In genomic region chr19:24797606-24798005, GRCm38 (mm10) we compare ENCODE assay signal across 11 mouse cellular contexts.
A peak's percentile ranks its signal among the peaks of the same experiment; 100 is the strongest.
DNase-seq lines count a peak whose midpoint lies in the region; ATAC-seq lines count a peak whose summit lies in the region.
"Had no signal": no experiment of that assay in that cellular context is flagged by ENCODE, and none has a peak within 500 bp of the region (broad histone marks: within the 10 kb centered on the region; RNA-seq: fewer than 3 reads in every experiment).

No protein-coding gene starts in this region.

- no peaks in the 10 kb centered on the region for H3K27me3 ChIP-seq in heart, embryonic 15.5 days
- no peaks in the 10 kb centered on the region for H3K27me3 ChIP-seq in stomach, embryonic 16.5 days (ENCODE audit: control insufficient read depth, insufficient read depth, low read length)
- H3K27me3 ChIP-seq: hindbrain, embryonic 15.5 days had no signal

- H3K27ac ChIP-seq in heart, embryonic 15.5 days, result peak overlapping the region; percentile 47
- peak overlapping the region; percentile 56 for H3K27ac ChIP-seq in stomach, embryonic 16.5 days (ENCODE audit: low read length)
- H3K27ac ChIP-seq: hindbrain, embryonic 15.5 days; liver, embryonic 14.5 days; neural tube, embryonic 13.5 days had no signal

- peak; percentile 64 for ATAC-seq in heart, embryonic 15.5 days (replicated peaks; ENCODE audit: insufficient number of reproducible peaks, insufficient read depth, low FRiP score, low read depth)
- ATAC-seq in stomach, embryonic 16.5 days (ENCODE audit: insufficient read depth, low FRiP score), result peak; percentile 49; the same call in 1 of the 2 replicates
- no peak for ATAC-seq in erythroid progenitor cell, adult 5-6 weeks (replicated peaks; ENCODE audit: low FRiP score, poor library complexity, severe bottlenecking)

- H3K9me3 ChIP-seq in heart, embryonic 15.5 days (replicated peaks), result no peaks in the 10 kb centered on the region
- H3K9me3 ChIP-seq in stomach, embryonic 16.5 days (replicated peaks; ENCODE audit: control insufficient read depth, low read length), result no peaks in the 10 kb centered on the region
- H3K9me3 ChIP-seq: hindbrain, embryonic 15.5 days; neural tube, embryonic 13.5 days had no signal

- H3K4me3 ChIP-seq in heart, embryonic 15.5 days, result no peak overlapping the region
- H3K4me3 ChIP-seq in stomach, embryonic 16.5 days (replicated peaks; ENCODE audit: low read length), result no peak overlapping the region
- H3K4me3 ChIP-seq: hindbrain, embryonic 15.5 days; neural tube, embryonic 13.5 days had no signal

- DNase-seq in left cerebral cortex, postnatal 4 days, result peak; percentile 21
- no peak for DNase-seq in left cerebral cortex, adult 9 months (ENCODE audit: low spot score in 2 of 2)
- DNase-seq in kidney, postnatal 14 days, result peak; percentile 61
- DNase-seq in layer of hippocampus, postnatal 25 days (ENCODE audit: extremely low spot score in 1 of 2, low spot score in 1 of 2), result no peak
- DNase-seq in left cerebral cortex, postnatal 25 days (ENCODE audit: low spot score in 2 of 2), result no peak

- H3K36me3 ChIP-seq in heart, embryonic 15.5 days, result no peaks in the 10 kb centered on the region
- no peaks in the 10 kb centered on the region for H3K36me3 ChIP-seq in stomach, embryonic 16.5 days (ENCODE audit: control insufficient read depth, insufficient read depth, low read length)
- H3K36me3 ChIP-seq: hindbrain, embryonic 15.5 days; neural tube, embryonic 13.5 days had no signal

- intact Hi-C loops in left cerebral cortex, postnatal 4 days (cut with DNase I), result no loop called here
- intact Hi-C loops in left cerebral cortex, postnatal 25 days (cut with DNase I), result no loop called here

- 59% methylated on average over 9 of the region's 9 CpGs for WGBS in heart, embryonic 15.5 days
- 39% methylated on average over 9 of the region's 9 CpGs for WGBS in stomach, embryonic 16.5 days

- no peak overlapping the region for H3K4me2 ChIP-seq in heart, embryonic 15.5 days
- H3K4me2 ChIP-seq in stomach, embryonic 16.5 days (ENCODE audit: low read depth, low read length), result no peak overlapping the region
- H3K4me2 ChIP-seq: hindbrain, embryonic 15.5 days; neural tube, embryonic 13.5 days had no signal

- H3K4me1 ChIP-seq in heart, embryonic 15.5 days (replicated peaks), result peaks cover 17% of the 10 kb centered on the region
- no peaks in the 10 kb centered on the region for H3K4me1 ChIP-seq in stomach, embryonic 16.5 days (ENCODE audit: control insufficient read depth, insufficient read depth, low read length)
- H3K4me1 ChIP-seq: hindbrain, embryonic 15.5 days; neural tube, embryonic 13.5 days had no signal

- H3K9ac ChIP-seq in heart, embryonic 15.5 days, result no peak overlapping the region
- no peak overlapping the region for H3K9ac ChIP-seq in stomach, embryonic 16.5 days (ENCODE audit: low read length)
- H3K9ac ChIP-seq: hindbrain, embryonic 15.5 days; liver, embryonic 14.5 days; neural tube, embryonic 13.5 days had no signal

Comparison
In these comparisons a context has a peak if more than half of its experiments do, and no peak if none do; other contexts are left out.
1. DNase-seq: peak in left cerebral cortex, postnatal 4 days (single experiment) and kidney, postnatal 14 days (single experiment); none in left cerebral cortex, adult 9 months (0 of 2), layer of hippocampus, postnatal 25 days (0 of 2) and left cerebral cortex, postnatal 25 days (0 of 2).